Mouse (Mus musculus): ENCODE results near the gene Stac2. TPM values are rescaled to one million over a fixed set of nuclear protein-coding genes. Genes with fewer than 3 reads are reported as not detected.

Stac2 gene
- polyA plus RNA-seq, 1 experiment, result 0.87 TPM

DNA sequence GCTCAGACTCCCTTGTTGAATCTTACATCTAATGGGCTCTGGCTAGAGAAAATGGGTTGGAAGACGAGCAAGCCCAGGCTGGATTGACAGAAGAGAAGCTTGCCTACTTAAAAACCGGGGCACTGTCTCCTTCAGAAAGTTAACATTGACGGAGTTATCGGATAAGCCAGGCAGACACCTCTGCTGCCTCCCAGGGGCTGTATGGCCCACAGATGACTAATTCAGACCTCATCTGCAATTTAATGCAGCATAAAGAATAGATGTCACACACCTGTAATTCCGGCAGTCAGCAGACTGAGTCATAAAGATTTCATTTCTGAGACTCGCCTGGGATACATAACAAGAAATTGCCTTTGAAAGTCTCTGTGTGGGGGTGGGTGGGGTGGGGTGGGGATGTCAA lies 27.2 kb upstream of the Stac2 start:
- no peak overlapping the region for H3K27ac ChIP-seq (ENCODE audit: insufficient read depth, low read depth, low read length)

DNA sequence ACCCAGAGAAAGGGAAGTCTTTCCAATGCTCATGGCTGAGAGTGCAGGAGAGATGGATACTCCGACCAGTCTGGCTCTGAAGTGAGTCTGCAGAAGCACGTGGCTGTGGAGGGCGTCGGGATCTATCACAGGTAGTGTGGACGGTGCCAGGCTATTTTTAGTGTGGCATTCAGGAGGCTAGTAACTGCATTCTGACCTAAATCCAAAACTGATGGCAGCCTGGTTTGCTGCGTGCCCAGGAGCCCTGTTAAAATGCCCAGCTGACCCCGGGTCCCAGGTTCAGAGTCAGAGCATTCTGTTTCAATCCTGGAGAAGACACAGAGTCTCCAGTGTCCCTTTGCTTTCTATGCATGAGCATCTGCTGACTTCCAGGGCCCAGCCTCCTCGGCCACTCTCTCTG lies 23.8 kb upstream of the Stac2 start:
- 69% methylated on average over 8 of the region's 8 CpGs for WGBS
- Histone ChIP-seq H3K4me1 (ENCODE audit: control insufficient read depth, insufficient read depth, insufficient read length, low read length) (no peaks in the 10 kb centered on the region), H3K36me3 (ENCODE audit: control insufficient read depth, insufficient read depth, low read length) (no peaks in the 10 kb centered on the region), H3K27me3 (ENCODE audit: control insufficient read depth, insufficient read depth, low read length) (no peaks in the 10 kb centered on the region), H3K4me3 (ENCODE audit: low read depth, low read length) (no peak overlapping the region), H3K27ac (ENCODE audit: insufficient read depth, low read depth, low read length) (no peak overlapping the region)
- TF ChIP-seq CTCF (IDR thresholded peaks at IDR 0.05; ENCODE audit: extremely low read depth, insufficient read length, insufficient replicate concordance, low read depth, low read length), result no peak
- TF ChIP-seq POLR2A (IDR thresholded peaks at IDR 0.05; ENCODE audit: low read depth, low read length), result no peak

More for the DNA sequence above, 27.2 kb upstream of the Stac2 start:
- Histone ChIP-seq H3K36me3 (ENCODE audit: control insufficient read depth, insufficient read depth, low read length) (no peaks in the 10 kb centered on the region), H3K4me3 (ENCODE audit: low read depth, low read length) (no peak overlapping the region), H3K27me3 (ENCODE audit: control insufficient read depth, insufficient read depth, low read length) (no peaks in the 10 kb centered on the region), H3K4me1 (ENCODE audit: control insufficient read depth, insufficient read depth, insufficient read length, low read length) (no peaks in the 10 kb centered on the region)
- no peak for TF ChIP-seq POLR2A (IDR thresholded peaks at IDR 0.05; ENCODE audit: low read depth, low read length)
- no peak for TF ChIP-seq CTCF (IDR thresholded peaks at IDR 0.05; ENCODE audit: extremely low read depth, insufficient read length, insufficient replicate concordance, low read depth, low read length)
- WGBS, result 67% methylated on average over 6 of the region's 6 CpGs

DNA sequence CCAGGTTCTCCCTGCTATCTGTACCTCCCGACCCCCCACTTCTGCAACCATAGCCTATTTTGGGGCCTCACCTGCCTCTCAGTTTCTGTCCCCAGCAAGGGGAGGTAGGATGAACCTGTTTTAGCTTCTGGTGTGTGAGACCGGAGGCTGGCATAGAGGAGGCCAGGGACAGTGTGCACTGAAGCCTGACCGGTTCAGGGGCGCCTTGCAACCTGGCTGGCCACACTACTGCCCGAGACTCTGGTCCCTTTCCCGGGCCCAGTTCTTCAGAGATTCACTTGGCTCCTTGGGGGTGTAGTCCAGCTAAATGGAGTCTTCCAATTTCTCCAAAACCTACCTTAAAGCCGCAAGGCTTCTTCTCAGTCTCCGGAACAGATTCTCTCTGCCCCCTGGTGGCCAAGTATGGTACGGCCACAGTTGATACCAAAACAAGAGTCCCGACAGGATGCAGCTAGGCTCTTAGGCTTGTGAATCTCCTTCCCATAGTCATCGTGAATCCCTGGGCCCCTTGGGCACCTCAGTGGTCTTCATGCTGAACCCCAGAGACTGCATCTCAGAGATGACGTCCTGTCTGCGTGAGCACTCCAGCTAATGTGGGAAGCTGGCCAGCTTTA lies 22.0 kb upstream of the Stac2 start:
- H3K4me3 ChIP-seq (ENCODE audit: low read depth, low read length), result no peak overlapping the region
- 22% methylated on average over 13 of the region's 13 CpGs for WGBS
- H3K27me3 ChIP-seq (ENCODE audit: control insufficient read depth, insufficient read depth, low read length), result no peaks in the 10 kb centered on the region
- no peak for TF ChIP-seq POLR2A (IDR thresholded peaks at IDR 0.05; ENCODE audit: low read depth, low read length)
- peak; percentile 86; the same call in 1 of the 2 replicates for TF ChIP-seq CTCF (IDR thresholded peaks at IDR 0.05; ENCODE audit: extremely low read depth, insufficient read length, insufficient replicate concordance, low read depth, low read length)
- no peak overlapping the region for H3K27ac ChIP-seq (ENCODE audit: insufficient read depth, low read depth, low read length)
- H3K4me1 ChIP-seq (ENCODE audit: control insufficient read depth, insufficient read depth, insufficient read length, low read length), result no peaks in the 10 kb centered on the region
- no peaks in the 10 kb centered on the region for H3K36me3 ChIP-seq (ENCODE audit: control insufficient read depth, insufficient read depth, low read length)

DNA sequence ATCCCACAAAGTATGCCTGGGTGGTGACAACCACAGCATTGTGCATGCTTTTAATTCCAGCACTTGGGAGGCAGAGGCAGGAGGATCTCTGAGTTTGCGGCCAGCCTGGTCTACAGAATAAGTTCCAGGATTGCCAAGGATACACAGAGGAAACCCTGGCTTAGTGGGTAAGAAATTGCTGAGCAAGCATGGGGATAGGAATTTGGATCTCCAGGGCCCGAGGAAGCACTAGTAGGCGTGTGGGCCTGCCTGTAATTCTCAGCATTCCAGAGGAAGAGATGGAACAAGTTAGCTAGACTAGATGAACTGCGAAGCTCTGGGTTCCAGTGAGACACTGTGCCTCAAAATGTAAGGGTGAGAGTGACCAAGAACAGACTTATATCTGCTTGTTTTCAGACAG lies 20.2 kb upstream of the Stac2 start:
- 85% methylated on average over 4 of the region's 4 CpGs for WGBS
- H3K4me3 ChIP-seq (ENCODE audit: low read depth, low read length), result no peak overlapping the region

DNA sequence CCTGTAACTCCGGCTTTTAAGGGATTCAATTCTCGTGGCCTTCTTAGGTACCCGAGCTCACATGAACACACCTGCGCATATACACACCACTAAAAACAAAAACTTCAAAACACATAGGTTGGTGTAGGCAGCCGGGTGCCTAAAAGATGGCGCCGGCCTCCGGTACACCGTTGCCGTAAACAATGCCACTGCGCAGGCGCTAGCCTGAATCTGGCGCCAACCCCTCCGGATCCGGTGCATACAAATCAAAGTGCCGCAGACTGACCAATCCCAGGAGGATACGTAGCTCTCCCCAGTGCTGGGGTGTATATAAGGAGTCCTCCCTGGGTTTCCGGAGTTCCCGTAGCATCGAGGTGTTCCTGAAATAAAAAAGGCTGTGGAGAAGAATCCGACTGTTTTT lies 14.0 kb upstream of the Stac2 start:
- 94% methylated on average over 21 of the region's 21 CpGs for WGBS
- Histone ChIP-seq H3K4me1 (ENCODE audit: control insufficient read depth, insufficient read depth, insufficient read length, low read length) (no peaks in the 10 kb centered on the region), H3K4me3 (ENCODE audit: low read depth, low read length) (no peak overlapping the region), H3K27me3 (ENCODE audit: control insufficient read depth, insufficient read depth, low read length) (no peaks in the 10 kb centered on the region), H3K36me3 (ENCODE audit: control insufficient read depth, insufficient read depth, low read length) (no peaks in the 10 kb centered on the region), H3K27ac (ENCODE audit: insufficient read depth, low read depth, low read length) (no peak overlapping the region)
- TF ChIP-seq POLR2A (IDR thresholded peaks at IDR 0.05; ENCODE audit: low read depth, low read length) (no peak), CTCF (IDR thresholded peaks at IDR 0.05; ENCODE audit: extremely low read depth, insufficient read length, insufficient replicate concordance, low read depth, low read length) (no peak)

More for the DNA sequence above, 20.2 kb upstream of the Stac2 start:
- H3K27me3 ChIP-seq (ENCODE audit: control insufficient read depth, insufficient read depth, low read length), result no peaks in the 10 kb centered on the region
- H3K36me3 ChIP-seq (ENCODE audit: control insufficient read depth, insufficient read depth, low read length), result no peaks in the 10 kb centered on the region
- H3K4me1 ChIP-seq (ENCODE audit: control insufficient read depth, insufficient read depth, insufficient read length, low read length), result no peaks in the 10 kb centered on the region
- TF ChIP-seq POLR2A (IDR thresholded peaks at IDR 0.05; ENCODE audit: low read depth, low read length), result no peak
- no peak for TF ChIP-seq CTCF (IDR thresholded peaks at IDR 0.05; ENCODE audit: extremely low read depth, insufficient read length, insufficient replicate concordance, low read depth, low read length)
- H3K27ac ChIP-seq (ENCODE audit: insufficient read depth, low read depth, low read length), result no peak overlapping the region

DNA sequence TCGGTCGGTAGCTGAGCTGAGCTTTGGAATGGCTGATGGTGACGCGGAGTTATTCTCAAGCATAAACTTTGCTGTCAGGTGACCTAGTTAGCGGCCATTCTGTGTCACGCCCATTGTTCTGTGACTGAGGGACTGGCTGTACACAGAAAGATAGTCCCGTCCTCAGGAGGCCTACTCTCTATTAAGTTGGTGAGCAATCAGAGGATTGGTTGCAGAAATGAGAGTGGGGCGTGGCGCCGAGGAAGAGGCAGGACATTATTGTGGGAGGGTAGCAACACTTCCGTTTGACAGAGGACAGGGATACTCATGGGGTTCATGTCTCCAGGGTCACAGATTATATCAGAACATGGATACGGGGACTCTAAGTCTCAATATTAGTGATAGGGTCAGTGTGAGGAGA lies 12.9 kb upstream of the Stac2 start:
- H3K27me3 ChIP-seq (ENCODE audit: control insufficient read depth, insufficient read depth, low read length), result no peaks in the 10 kb centered on the region
- H3K27ac ChIP-seq (ENCODE audit: insufficient read depth, low read depth, low read length), result no peak overlapping the region
- WGBS, result 85% methylated on average over 12 of the region's 12 CpGs
- H3K36me3 ChIP-seq (ENCODE audit: control insufficient read depth, insufficient read depth, low read length), result no peaks in the 10 kb centered on the region
- no peak overlapping the region for H3K4me3 ChIP-seq (ENCODE audit: low read depth, low read length)
- peaks cover 5% of the 10 kb centered on the region; the same call in 1 of the 2 replicates for H3K4me1 ChIP-seq (ENCODE audit: control insufficient read depth, insufficient read depth, insufficient read length, low read length)
- TF ChIP-seq CTCF (IDR thresholded peaks at IDR 0.05; ENCODE audit: extremely low read depth, insufficient read length, insufficient replicate concordance, low read depth, low read length), result no peak
- no peak for TF ChIP-seq POLR2A (IDR thresholded peaks at IDR 0.05; ENCODE audit: low read depth, low read length)

DNA sequence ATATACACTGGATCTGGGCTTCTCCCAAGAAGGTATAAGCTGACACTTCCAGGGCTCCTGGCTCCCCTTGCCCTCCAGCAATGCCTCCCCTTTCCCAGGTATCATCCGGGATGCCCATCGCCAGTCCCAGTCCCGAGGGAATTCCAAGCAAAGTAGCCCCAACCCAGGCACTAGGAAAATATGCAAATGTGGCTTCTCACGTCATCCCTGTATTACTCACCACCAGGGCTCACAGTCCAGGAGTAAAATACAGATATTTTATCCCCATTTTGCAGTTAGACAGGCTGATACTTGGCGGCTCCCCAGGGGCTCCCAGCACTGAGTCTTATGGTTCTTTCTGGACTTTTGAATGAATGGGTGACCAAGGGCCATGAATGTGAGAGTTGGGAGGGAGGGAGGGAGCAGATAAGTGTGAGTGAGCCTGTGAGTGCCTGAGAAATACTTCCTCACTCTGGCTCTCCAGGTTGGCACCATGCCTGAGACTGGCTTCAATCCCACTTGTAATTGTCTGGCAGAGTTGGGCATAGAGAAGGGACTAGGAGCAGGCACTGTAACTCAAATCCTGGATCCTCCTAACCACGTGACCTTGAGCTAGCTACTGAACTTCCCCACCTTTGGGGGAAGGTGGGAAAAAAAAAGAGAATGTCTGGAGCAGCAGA lies 8.8 kb upstream of the Stac2 start:
- Histone ChIP-seq H3K27ac (ENCODE audit: insufficient read depth, low read depth, low read length) (no peak overlapping the region), H3K4me3 (ENCODE audit: low read depth, low read length) (no peak overlapping the region), H3K27me3 (ENCODE audit: control insufficient read depth, insufficient read depth, low read length) (no peaks in the 10 kb centered on the region), H3K36me3 (ENCODE audit: control insufficient read depth, insufficient read depth, low read length) (no peaks in the 10 kb centered on the region), H3K4me1 (ENCODE audit: control insufficient read depth, insufficient read depth, insufficient read length, low read length) (peaks cover 5% of the 10 kb centered on the region; the same call in 1 of the 2 replicates)
- WGBS, result 30% methylated on average over 6 of the region's 6 CpGs
- TF ChIP-seq POLR2A (IDR thresholded peaks at IDR 0.05; ENCODE audit: low read depth, low read length), result no peak
- TF ChIP-seq CTCF (IDR thresholded peaks at IDR 0.05; ENCODE audit: extremely low read depth, insufficient read length, insufficient replicate concordance, low read depth, low read length), result no peak

Measured in small intestine, adult 2 months (tissue).